Comparison of ENCODE assay signal across 8 mouse cellular contexts in genomic region chr11:32222570-32223194, GRCm38 (mm10). TPM values are rescaled to one million over a fixed set of nuclear protein-coding genes. Genes with fewer than 3 reads are reported as not detected.
DNase-seq lines count a peak whose midpoint lies in the region; ATAC-seq and TF ChIP-seq lines count a peak whose summit lies in the region.

No protein-coding gene starts in this region.

- intact Hi-C loops in left cerebral cortex, postnatal 10 days (cut with DNase I) = no loop called here

- peak overlapping the region; percentile 74; the same call in 1 of the 2 replicates for H3K9ac ChIP-seq in embryonic facial prominence, embryonic 15.5 days
- peak overlapping the region; percentile 98 for H3K9ac ChIP-seq in intestine, embryonic 16.5 days (ENCODE audit: low read depth, low read length)
- peak overlapping the region; percentile 96 for H3K9ac ChIP-seq in lung, embryonic 14.5 days
- H3K9ac ChIP-seq in stomach, embryonic 16.5 days (ENCODE audit: low read length) = peak overlapping the region; percentile 91

- TF ChIP-seq CTCF in lung, embryonic 14.5 days (IDR thresholded peaks at IDR 0.05; ENCODE audit: low read depth) = no peak

- 6% methylated on average over 21 of the region's 21 CpGs for WGBS in embryonic facial prominence, embryonic 15.5 days
- WGBS in intestine, embryonic 16.5 days = 6% methylated on average over 21 of the region's 21 CpGs
- WGBS in lung, embryonic 14.5 days = 8% methylated on average over 21 of the region's 21 CpGs
- 6% methylated on average over 21 of the region's 21 CpGs for WGBS in stomach, embryonic 16.5 days

- H3K4me2 ChIP-seq in embryonic facial prominence, embryonic 15.5 days (replicated peaks) = peak overlapping the region; percentile 60
- peak overlapping the region; percentile 72 for H3K4me2 ChIP-seq in intestine, embryonic 16.5 days (ENCODE audit: low read depth, low read length)
- H3K4me2 ChIP-seq in lung, embryonic 14.5 days = peak overlapping the region; percentile 81
- H3K4me2 ChIP-seq in stomach, embryonic 16.5 days (ENCODE audit: low read depth, low read length) = peak overlapping the region; percentile 69

- H3K4me3 ChIP-seq in embryonic facial prominence, embryonic 15.5 days (replicated peaks) = peak overlapping the region; percentile 87
- peak overlapping the region; percentile 92 for H3K4me3 ChIP-seq in intestine, embryonic 16.5 days (ENCODE audit: low read length)
- H3K4me3 ChIP-seq in lung, embryonic 14.5 days (ENCODE audit: low read depth, low read length) = peak overlapping the region; percentile 94
- peak overlapping the region; percentile 89 for H3K4me3 ChIP-seq in stomach, embryonic 16.5 days (replicated peaks; ENCODE audit: low read length)

- H3K27ac ChIP-seq in embryonic facial prominence, embryonic 15.5 days (replicated peaks) = peak overlapping the region; percentile 92
- peak overlapping the region; percentile 98 for H3K27ac ChIP-seq in intestine, embryonic 16.5 days (ENCODE audit: low read length)
- H3K27ac ChIP-seq in lung, embryonic 14.5 days (ENCODE audit: low read depth) = peak overlapping the region; percentile 98
- H3K27ac ChIP-seq in stomach, embryonic 16.5 days (ENCODE audit: low read length) = peak overlapping the region; percentile 96

- H3K27me3 ChIP-seq in embryonic facial prominence, embryonic 15.5 days = no peaks in the 10 kb centered on the region
- no peaks in the 10 kb centered on the region for H3K27me3 ChIP-seq in intestine, embryonic 16.5 days (replicated peaks; ENCODE audit: control insufficient read depth, insufficient read depth, low read length)
- no peaks in the 10 kb centered on the region for H3K27me3 ChIP-seq in lung, embryonic 14.5 days (ENCODE audit: insufficient read depth, low read length)
- no peaks in the 10 kb centered on the region for H3K27me3 ChIP-seq in stomach, embryonic 16.5 days (ENCODE audit: control insufficient read depth, insufficient read depth, low read length)

- no peaks in the 10 kb centered on the region for H3K36me3 ChIP-seq in embryonic facial prominence, embryonic 15.5 days
- H3K36me3 ChIP-seq in intestine, embryonic 16.5 days (ENCODE audit: control insufficient read depth, insufficient read depth, low read length) = no peaks in the 10 kb centered on the region
- 0 out of 2 replicates have a peak, but pooled peaks cover 10% of the 10 kb centered on the region for H3K36me3 ChIP-seq in lung, embryonic 14.5 days (ENCODE audit: insufficient read depth)
- H3K36me3 ChIP-seq in stomach, embryonic 16.5 days (ENCODE audit: control insufficient read depth, insufficient read depth, low read length) = no peaks in the 10 kb centered on the region

- peak; percentile 94 for DNase-seq in A20 (ENCODE audit: low read depth, low spot score)
- DNase-seq in CD4-positive, CD25-positive, alpha-beta regulatory T cell, adult 2 months (ENCODE audit: low read depth, low spot score) = peak; percentile 70
- peak; percentile 63 for DNase-seq in lung, embryonic 14.5 days
- DNase-seq in left cerebral cortex, postnatal 10 days (ENCODE audit: extremely low spot score in 1 of 2, low spot score in 2 of 2) = no peak
- no peak for DNase-seq in frontal cortex, postnatal 25 days (ENCODE audit: low spot score in 2 of 2)

- ATAC-seq in embryonic facial prominence, embryonic 15.5 days (ENCODE audit: insufficient number of reproducible peaks, low FRiP score, low TSS enrichment, low read depth) = no peak
- peak; percentile 11 for ATAC-seq in intestine, embryonic 16.5 days
- no peak for ATAC-seq in lung, embryonic 14.5 days (ENCODE audit: insufficient read depth)
- no peak for ATAC-seq in stomach, embryonic 16.5 days (ENCODE audit: insufficient read depth, low FRiP score)

- H3K9me3 ChIP-seq in embryonic facial prominence, embryonic 15.5 days (replicated peaks) = no peaks in the 10 kb centered on the region
- no peaks in the 10 kb centered on the region for H3K9me3 ChIP-seq in intestine, embryonic 16.5 days (ENCODE audit: control insufficient read depth, low read length)
- H3K9me3 ChIP-seq in lung, embryonic 14.5 days (ENCODE audit: low read depth, low read length) = no peaks in the 10 kb centered on the region
- no peaks in the 10 kb centered on the region for H3K9me3 ChIP-seq in stomach, embryonic 16.5 days (replicated peaks; ENCODE audit: control insufficient read depth, low read length)

- peaks cover 87% of the 10 kb centered on the region for H3K4me1 ChIP-seq in embryonic facial prominence, embryonic 15.5 days
- peaks cover 72% of the 10 kb centered on the region for H3K4me1 ChIP-seq in intestine, embryonic 16.5 days (ENCODE audit: control insufficient read depth, insufficient read depth, low read length)
- peaks cover 35% of the 10 kb centered on the region for H3K4me1 ChIP-seq in lung, embryonic 14.5 days (ENCODE audit: insufficient read depth)
- peaks cover 70% of the 10 kb centered on the region for H3K4me1 ChIP-seq in stomach, embryonic 16.5 days (ENCODE audit: control insufficient read depth, insufficient read depth, low read length)

RNA-seq across cellular contexts. Expression of gene Rhbdf1, which starts 0.6 kb away (rescaled TPM):
- 78.2 and 88.7 TPM in 2 replicates for polyA plus RNA-seq in embryonic facial prominence, embryonic 15.5 days (2015; fragmentation: Nextera tagmentation; extraction: Ambion mirVana)
- polyA plus RNA-seq in intestine, embryonic 16.5 days (2015; fragmentation: Nextera tagmentation; extraction: Ambion mirVana) = 50.3 and 51.5 TPM in 2 replicates
- polyA plus RNA-seq in lung, embryonic 14.5 days (2014; fragmentation: Nextera tagmentation; extraction: Ambion mirVana) = 52.8 and 63.9 TPM in 2 replicates
- polyA plus RNA-seq in stomach, embryonic 16.5 days (2015; fragmentation: Nextera tagmentation; extraction: Ambion mirVana) = 57.4 and 67.7 TPM in 2 replicates
- 10 to 100 TPM; 16.4 to 21.8 TPM for total RNA-seq in left cerebral cortex, postnatal 10 days (2021)

RNA-seq across cellular contexts. Expression of gene Mpg, which starts 3.6 kb away (rescaled TPM):
- polyA plus RNA-seq in embryonic facial prominence, embryonic 15.5 days (2015; fragmentation: Nextera tagmentation; extraction: Ambion mirVana) = 36.1 and 38.9 TPM in 2 replicates
- 32.6 and 33.8 TPM in 2 replicates for polyA plus RNA-seq in intestine, embryonic 16.5 days (2015; fragmentation: Nextera tagmentation; extraction: Ambion mirVana)
- 39.6 and 42.2 TPM in 2 replicates for polyA plus RNA-seq in lung, embryonic 14.5 days (2014; fragmentation: Nextera tagmentation; extraction: Ambion mirVana)
- polyA plus RNA-seq in stomach, embryonic 16.5 days (2015; fragmentation: Nextera tagmentation; extraction: Ambion mirVana) = 32.6 and 33.8 TPM in 2 replicates
- total RNA-seq in left cerebral cortex, postnatal 10 days (2021) = 10 to 100 TPM; 18.7 to 19.8 TPM

RNA-seq across cellular contexts. Expression of gene Snrnp25, which starts 17.5 kb away (rescaled TPM):
- 47.8 and 48.3 TPM in 2 replicates for polyA plus RNA-seq in embryonic facial prominence, embryonic 15.5 days (2015; fragmentation: Nextera tagmentation; extraction: Ambion mirVana)
- 40.7 and 45.6 TPM in 2 replicates for polyA plus RNA-seq in intestine, embryonic 16.5 days (2015; fragmentation: Nextera tagmentation; extraction: Ambion mirVana)
- polyA plus RNA-seq in lung, embryonic 14.5 days (2014; fragmentation: Nextera tagmentation; extraction: Ambion mirVana) = 62.8 and 71.4 TPM in 2 replicates
- 44.9 and 47.5 TPM in 2 replicates for polyA plus RNA-seq in stomach, embryonic 16.5 days (2015; fragmentation: Nextera tagmentation; extraction: Ambion mirVana)
- 10 to 100 TPM; 25.9 to 28.4 TPM for total RNA-seq in left cerebral cortex, postnatal 10 days (2021)

RNA-seq across cellular contexts. Expression of gene Il9r, which starts 22.6 kb away (rescaled TPM):
- 0.08 and 0.13 TPM in 2 replicates for polyA plus RNA-seq in embryonic facial prominence, embryonic 15.5 days (2015; fragmentation: Nextera tagmentation; extraction: Ambion mirVana)
- polyA plus RNA-seq in intestine, embryonic 16.5 days (2015; fragmentation: Nextera tagmentation; extraction: Ambion mirVana) = 0.02 and 0.11 TPM in 2 replicates
- polyA plus RNA-seq in lung, embryonic 14.5 days (2014; fragmentation: Nextera tagmentation; extraction: Ambion mirVana) = 0.04 TPM in 1 of 2 replicates, not detected in the other
- 0.07 and 0.09 TPM in 2 replicates for polyA plus RNA-seq in stomach, embryonic 16.5 days (2015; fragmentation: Nextera tagmentation; extraction: Ambion mirVana)
- total RNA-seq in left cerebral cortex, postnatal 10 days (2021) = not detected

RNA-seq across cellular contexts. Expression of gene Nprl3, which starts 44.8 kb away (rescaled TPM):
- 41.2 and 44.0 TPM in 2 replicates for polyA plus RNA-seq in embryonic facial prominence, embryonic 15.5 days (2015; fragmentation: Nextera tagmentation; extraction: Ambion mirVana)
- 28.3 and 34.6 TPM in 2 replicates for polyA plus RNA-seq in intestine, embryonic 16.5 days (2015; fragmentation: Nextera tagmentation; extraction: Ambion mirVana)
- 44.0 and 46.3 TPM in 2 replicates for polyA plus RNA-seq in lung, embryonic 14.5 days (2014; fragmentation: Nextera tagmentation; extraction: Ambion mirVana)
- 36.8 and 37.6 TPM in 2 replicates for polyA plus RNA-seq in stomach, embryonic 16.5 days (2015; fragmentation: Nextera tagmentation; extraction: Ambion mirVana)
- 10 to 100 TPM; 55.9 to 60.0 TPM for total RNA-seq in left cerebral cortex, postnatal 10 days (2021)

Comparison
In these comparisons a context has a peak if more than half of its experiments do, and no peak if none do; other contexts are left out.
1. DNase-seq: peak in A20 (single experiment), CD4-positive, CD25-positive, alpha-beta regulatory T cell, adult 2 months (single experiment) and lung, embryonic 14.5 days (single experiment); none in left cerebral cortex, postnatal 10 days (0 of 2) and frontal cortex, postnatal 25 days (0 of 2).
2. Peak in every context shown above with its lines, with median percentiles within 50 percentile points of each other: H3K27ac ChIP-seq, H3K4me2 ChIP-seq, H3K4me3 ChIP-seq and H3K9ac ChIP-seq.